Mouse (Mus musculus): ENCODE results near the gene Cyp2d11. TPM values are rescaled to one million over a fixed set of nuclear protein-coding genes. Genes with fewer than 3 reads are reported as not detected.

The Cyp2d11 gene
- polyA plus RNA-seq, 1 experiment = not detected

DNA sequence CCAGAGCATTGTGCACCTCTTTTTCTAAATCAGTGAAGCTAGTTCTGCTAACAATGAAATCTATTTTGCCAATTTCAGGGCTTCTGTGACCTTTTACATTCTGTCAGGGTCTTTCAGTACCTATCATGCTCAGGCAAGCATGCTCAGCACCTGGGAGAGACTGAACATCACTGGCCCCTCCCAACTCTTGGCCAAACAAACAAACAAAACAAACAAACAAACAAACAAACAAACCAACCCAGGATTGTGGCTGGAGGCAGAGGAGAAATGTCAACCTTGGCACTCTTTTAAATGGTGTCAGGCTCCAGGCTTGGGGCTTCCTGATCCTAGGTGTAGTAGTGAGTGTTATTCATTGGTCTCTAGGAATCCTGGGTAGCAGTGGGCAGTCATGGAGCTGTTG, 39.3 kb upstream of the Cyp2d11 start, which contains the start of gene Cyp2d9:
Gene Cyp2d9, plus strand, starts transcription at position 301 of the 400 bp plus-strand sequence.
- Histone ChIP-seq H3K27me3 (ENCODE audit: control insufficient read depth, insufficient read depth, insufficient read length) (no peaks in the 10 kb centered on the region), H3K79me3 (ENCODE audit: low read depth) (no peaks in the 10 kb centered on the region), H3ac (ENCODE audit: control insufficient read depth, insufficient read length, low read depth) (no peak within 1 kb of the TSS), H3K79me2 (ENCODE audit: control insufficient read depth, insufficient read depth) (no peaks in the 10 kb centered on the region), H3K4me3 (ENCODE audit: insufficient read depth, poor library complexity, severe bottlenecking) (no peak within 1 kb of the TSS), H3K36me3 (ENCODE audit: control insufficient read depth, insufficient read depth) (no peaks in the 10 kb centered on the region)
- TF ChIP-seq MAX (IDR thresholded peaks at IDR 0.05) (no peak), MYOD1 (IDR thresholded peaks at IDR 0.05; ENCODE audit: control insufficient read depth, insufficient read length, low read depth) (no peak), CTCF (IDR thresholded peaks at IDR 0.05; ENCODE audit: control insufficient read depth, insufficient read depth, insufficient read length) (no peak), FOSL1 (IDR thresholded peaks at IDR 0.05; ENCODE audit: insufficient read depth, low read length, poor library complexity, severe bottlenecking) (no peak), USF1 (IDR thresholded peaks at IDR 0.05; ENCODE audit: low read depth) (no peak), MYOG (IDR thresholded peaks at IDR 0.05; ENCODE audit: control insufficient read depth, extremely low read depth, insufficient read length) (no peak), CEBPB (IDR thresholded peaks at IDR 0.05; ENCODE audit: low read depth) (no peak)

DNA sequence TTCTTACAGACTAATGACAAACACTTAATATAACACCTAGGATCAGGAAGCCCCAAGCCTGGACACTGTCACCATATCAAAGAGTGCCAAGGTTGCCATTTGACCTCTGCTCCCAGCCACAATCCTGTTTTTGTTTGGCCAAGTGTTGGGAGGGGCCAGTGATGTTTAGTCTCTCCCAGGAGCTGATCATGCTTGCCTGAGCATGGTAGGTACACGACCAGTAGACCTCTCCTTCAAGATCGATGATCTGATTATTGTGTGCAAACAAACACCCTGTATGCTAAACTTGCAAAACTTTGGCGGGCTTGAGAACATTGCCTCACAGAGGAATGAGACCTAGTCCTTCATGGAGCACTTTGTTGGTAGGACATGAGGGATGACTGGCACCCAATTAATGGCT, 29.6 kb upstream of the Cyp2d11 start:
- Histone ChIP-seq H3K27me3 (ENCODE audit: control insufficient read depth, insufficient read depth, insufficient read length) (no peaks in the 10 kb centered on the region), H3K79me3 (ENCODE audit: low read depth) (no peaks in the 10 kb centered on the region), H3K4me3 (ENCODE audit: insufficient read depth, poor library complexity, severe bottlenecking) (no peak overlapping the region), H3ac (ENCODE audit: control insufficient read depth, insufficient read length, low read depth) (no peak overlapping the region), H3K79me2 (ENCODE audit: control insufficient read depth, insufficient read depth) (no peaks in the 10 kb centered on the region), H3K36me3 (ENCODE audit: control insufficient read depth, insufficient read depth) (no peaks in the 10 kb centered on the region)
- no peak for TF ChIP-seq FOSL1 (IDR thresholded peaks at IDR 0.05; ENCODE audit: insufficient read depth, low read length, poor library complexity, severe bottlenecking)
- TF ChIP-seq CEBPB (IDR thresholded peaks at IDR 0.05; ENCODE audit: low read depth) = no peak
- TF ChIP-seq USF1 (IDR thresholded peaks at IDR 0.05; ENCODE audit: low read depth) = no peak
- no peak for TF ChIP-seq MYOG (IDR thresholded peaks at IDR 0.05; ENCODE audit: control insufficient read depth, extremely low read depth, insufficient read length)
- TF ChIP-seq CTCF (IDR thresholded peaks at IDR 0.05; ENCODE audit: control insufficient read depth, insufficient read depth, insufficient read length) = no peak
- TF ChIP-seq MAX (IDR thresholded peaks at IDR 0.05) = no peak
- no peak for TF ChIP-seq MYOD1 (IDR thresholded peaks at IDR 0.05; ENCODE audit: control insufficient read depth, insufficient read length, low read depth)

DNA sequence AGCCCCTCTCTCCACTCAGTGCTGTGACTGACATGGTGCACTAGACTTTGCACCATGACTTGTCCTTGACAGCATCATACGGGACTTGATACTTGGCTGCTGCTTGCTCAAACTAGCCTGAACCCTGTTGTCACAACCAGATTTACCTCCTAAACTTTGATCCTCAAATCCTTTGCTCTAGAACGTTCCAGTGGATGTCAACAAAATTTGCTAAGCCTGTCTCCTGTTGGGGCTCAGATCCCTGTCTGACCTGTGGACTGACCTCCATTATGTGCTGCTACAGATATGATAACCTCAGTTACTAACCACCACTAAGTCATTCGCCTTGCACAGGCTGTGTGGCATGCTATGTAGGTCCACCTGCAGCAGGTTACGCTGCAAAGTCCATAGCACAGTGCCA, 29.1 kb upstream of the Cyp2d11 start:
- H3K79me2 ChIP-seq (ENCODE audit: control insufficient read depth, insufficient read depth) = no peaks in the 10 kb centered on the region
- H3K27me3 ChIP-seq (ENCODE audit: control insufficient read depth, insufficient read depth, insufficient read length) = no peaks in the 10 kb centered on the region
- TF ChIP-seq CTCF (IDR thresholded peaks at IDR 0.05; ENCODE audit: control insufficient read depth, insufficient read depth, insufficient read length) = no peak
- no peak for TF ChIP-seq MYOG (IDR thresholded peaks at IDR 0.05; ENCODE audit: control insufficient read depth, extremely low read depth, insufficient read length)
- no peak for TF ChIP-seq USF1 (IDR thresholded peaks at IDR 0.05; ENCODE audit: low read depth)
- no peak for TF ChIP-seq FOSL1 (IDR thresholded peaks at IDR 0.05; ENCODE audit: insufficient read depth, low read length, poor library complexity, severe bottlenecking)
- no peak for TF ChIP-seq MYOD1 (IDR thresholded peaks at IDR 0.05; ENCODE audit: control insufficient read depth, insufficient read length, low read depth)
- TF ChIP-seq CEBPB (IDR thresholded peaks at IDR 0.05; ENCODE audit: low read depth) = no peak
- H3K36me3 ChIP-seq (ENCODE audit: control insufficient read depth, insufficient read depth) = no peaks in the 10 kb centered on the region
- no peak overlapping the region for H3K4me3 ChIP-seq (ENCODE audit: insufficient read depth, poor library complexity, severe bottlenecking)
- no peaks in the 10 kb centered on the region for H3K79me3 ChIP-seq (ENCODE audit: low read depth)
- no peak overlapping the region for H3ac ChIP-seq (ENCODE audit: control insufficient read depth, insufficient read length, low read depth)

GRCm38 (mm10) chr15:82418616-82419015, 24.8 kb upstream of the Cyp2d11 start:
- H3K79me2 ChIP-seq (ENCODE audit: control insufficient read depth, insufficient read depth) = no peaks in the 10 kb centered on the region
- no peaks in the 10 kb centered on the region for H3K36me3 ChIP-seq (ENCODE audit: control insufficient read depth, insufficient read depth)
- TF ChIP-seq USF1 (IDR thresholded peaks at IDR 0.05; ENCODE audit: low read depth) (no peak), MYOD1 (IDR thresholded peaks at IDR 0.05; ENCODE audit: control insufficient read depth, insufficient read length, low read depth) (no peak), FOSL1 (IDR thresholded peaks at IDR 0.05; ENCODE audit: insufficient read depth, low read length, poor library complexity, severe bottlenecking) (no peak), MAX (IDR thresholded peaks at IDR 0.05) (no peak), MYOG (IDR thresholded peaks at IDR 0.05; ENCODE audit: control insufficient read depth, extremely low read depth, insufficient read length) (no peak), CTCF (IDR thresholded peaks at IDR 0.05; ENCODE audit: control insufficient read depth, insufficient read depth, insufficient read length) (no peak), CEBPB (IDR thresholded peaks at IDR 0.05; ENCODE audit: low read depth) (no peak)
- H3K4me3 ChIP-seq (ENCODE audit: insufficient read depth, poor library complexity, severe bottlenecking) = no peak overlapping the region
- H3ac ChIP-seq (ENCODE audit: control insufficient read depth, insufficient read length, low read depth) = no peak overlapping the region
- no peaks in the 10 kb centered on the region for H3K27me3 ChIP-seq (ENCODE audit: control insufficient read depth, insufficient read depth, insufficient read length)
- no peaks in the 10 kb centered on the region for H3K79me3 ChIP-seq (ENCODE audit: low read depth)

GRCm38 (mm10) chr15:82416797-82417789, 23.3 kb upstream of the Cyp2d11 start:
- Histone ChIP-seq H3K27me3 (ENCODE audit: control insufficient read depth, insufficient read depth, insufficient read length) (no peaks in the 10 kb centered on the region), H3K4me3 (ENCODE audit: insufficient read depth, poor library complexity, severe bottlenecking) (no peak overlapping the region), H3K79me2 (ENCODE audit: control insufficient read depth, insufficient read depth) (no peaks in the 10 kb centered on the region), H3ac (ENCODE audit: control insufficient read depth, insufficient read length, low read depth) (no peak overlapping the region), H3K79me3 (ENCODE audit: low read depth) (no peaks in the 10 kb centered on the region), H3K36me3 (ENCODE audit: control insufficient read depth, insufficient read depth) (no peaks in the 10 kb centered on the region)
- TF ChIP-seq USF1 (IDR thresholded peaks at IDR 0.05; ENCODE audit: low read depth) = no peak
- no peak for TF ChIP-seq MAX (IDR thresholded peaks at IDR 0.05)
- no peak for TF ChIP-seq MYOD1 (IDR thresholded peaks at IDR 0.05; ENCODE audit: control insufficient read depth, insufficient read length, low read depth)
- TF ChIP-seq CTCF (IDR thresholded peaks at IDR 0.05; ENCODE audit: control insufficient read depth, insufficient read depth, insufficient read length) = peak; percentile 97
- TF ChIP-seq MYOG (IDR thresholded peaks at IDR 0.05; ENCODE audit: control insufficient read depth, extremely low read depth, insufficient read length) = no peak
- TF ChIP-seq FOSL1 (IDR thresholded peaks at IDR 0.05; ENCODE audit: insufficient read depth, low read length, poor library complexity, severe bottlenecking) = no peak
- TF ChIP-seq CEBPB (IDR thresholded peaks at IDR 0.05; ENCODE audit: low read depth) = no peak

Data from C2C12 (cell line).